Mouse (Mus musculus) forebrain, embryonic 16.5 days (tissue): ENCODE data around the gene Elmsan1. TPM values are rescaled to one million over a fixed set of nuclear protein-coding genes. Genes with fewer than 3 reads are reported as not detected.
"Not testable (repeated sequence)": the region's sequence is repeated elsewhere in the genome, so short reads cannot be mapped to it uniquely, and the experiment has no call there.

ENCODE experiments used
- ATAC-seq: fragments of 200-750 bp; cut with Nextera tagmentation; 2 replicates; pipeline ENCODE4 v1.8.0; 2017; ENCODE audit warnings: mild to moderate bottlenecking, moderate library complexity
- H3K27ac ChIP-seq: fragments of 300-500 bp; sonication (generic); 2 replicates; pipeline ENCODE4 v1.5.1; 2014; ENCODE audit warnings: low read length, control low read depth
- H3K27me3 ChIP-seq: fragments of 300-500 bp; sonication (generic); replicated peaks from 2 replicates; pipeline ENCODE4 v1.6.1; 2014; ENCODE audit warnings: low read length; ENCODE audit not compliant: control insufficient read depth, insufficient read depth
- H3K36me3 ChIP-seq: fragments of 300-500 bp; sonication (generic); 2 replicates; pipeline ENCODE4 v1.6.1; 2014; ENCODE audit not compliant: control insufficient read depth, insufficient read depth
- H3K4me1 ChIP-seq: fragments of 300-500 bp; sonication (generic); replicated peaks from 2 replicates; pipeline ENCODE4 v1.6.1; 2014; ENCODE audit warnings: low read length; ENCODE audit not compliant: control insufficient read depth, insufficient read depth
- H3K4me2 ChIP-seq: fragments of 300-500 bp; sonication (generic); 2 replicates; pipeline ENCODE4 v1.6.1; 2014; ENCODE audit warnings: mild to moderate bottlenecking, low read length, control low read depth
- H3K4me3 ChIP-seq: fragments of 300-500 bp; sonication (generic); replicated peaks from 2 replicates; pipeline ENCODE4 v1.5.1; 2014; ENCODE audit warnings: mild to moderate bottlenecking, low read length, control low read depth
- H3K9ac ChIP-seq: fragments of 300-500 bp; sonication (generic); replicated peaks from 2 replicates; pipeline ENCODE4 v1.6.1; 2014; ENCODE audit warnings: low read depth, low read length, control low read depth
- H3K9me3 ChIP-seq: fragments of 300-500 bp; sonication (generic); 2 replicates; pipeline ENCODE4 v1.6.1; 2016; ENCODE audit warnings: low read length; ENCODE audit not compliant: control insufficient read depth
- WGBS: fragments of 180-500 bp; shearing (Covaris S2); extraction: QIAGEN DNeasy Blood & Tissue Kit; methylation state at CpG from one replicate; pipeline ENCODE4 v1.1.7; 2014; 5-methylcytosine and 5-hydroxymethylcytosine counted together
- polyA plus RNA-seq: library from polyadenylated mRNA; unstranded; fragments of >200 nt; fragmentation: Nextera tagmentation; extraction: Ambion mirVana; gene quantifications from 2 replicates; pipeline ENCODE4 v1.2.1, GENCODE M21; 2015

Gene Elmsan1
- polyA plus RNA-seq, 1 experiment from 2014 or later, result 3.8 TPM

DNA sequence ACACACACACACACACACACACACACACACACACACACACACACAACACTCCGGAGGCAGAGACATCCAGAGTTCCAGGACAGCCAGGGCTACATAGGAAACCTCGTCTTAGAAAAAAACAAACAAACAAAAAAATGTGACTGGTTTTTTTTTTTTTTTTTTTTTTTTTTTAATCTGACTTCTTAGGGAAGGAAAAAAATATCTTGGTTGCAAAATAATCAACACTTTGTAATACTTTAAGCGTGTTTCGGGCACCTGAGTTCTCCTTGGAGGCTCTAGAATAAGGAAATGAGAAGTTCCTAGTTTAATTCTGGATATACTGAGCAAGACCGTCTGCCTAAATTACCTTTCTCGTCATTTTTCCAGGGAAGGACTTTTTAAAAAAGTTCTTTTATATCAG is 105.0 kb downstream of the Elmsan1 start:
- Histone ChIP-seq H3K27ac (no peak overlapping the region), H3K4me3 (peak overlapping the region; percentile 77), H3K36me3 (no peaks in the 10 kb centered on the region), H3K4me1 (peaks cover 9% of the 10 kb centered on the region), H3K4me2 (peak overlapping the region; percentile 83), H3K27me3 (no peaks in the 10 kb centered on the region), H3K9ac (no peak overlapping the region), H3K9me3 (no peaks in the 10 kb centered on the region)
- ATAC-seq, result no peak
- WGBS, result 41% methylated on average over 6 of the region's 6 CpGs

DNA sequence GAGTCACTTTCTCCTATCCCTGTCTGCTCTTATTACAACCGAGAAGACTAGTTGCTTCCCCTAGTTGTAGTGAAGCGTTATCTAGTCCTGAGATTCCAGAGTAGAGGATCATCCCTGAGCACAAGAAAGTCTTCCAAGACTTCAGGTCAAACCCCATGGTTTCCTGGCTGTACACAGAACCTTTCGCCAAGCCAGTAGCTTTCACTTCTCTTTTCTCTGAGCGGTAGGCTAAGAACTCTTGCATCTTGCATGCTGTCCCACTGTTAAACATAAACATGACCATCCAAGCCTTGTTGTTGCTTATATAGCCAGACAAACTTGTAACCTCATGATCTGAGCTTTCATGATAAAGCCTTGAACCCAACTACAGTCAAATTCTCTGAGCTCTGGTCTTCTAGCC is 107.9 kb downstream of the Elmsan1 start:
- no peak for ATAC-seq
- 92% methylated on average over 4 of the region's 4 CpGs for WGBS
- H3K36me3 ChIP-seq, result no peaks in the 10 kb centered on the region
- H3K4me1 ChIP-seq, result peaks cover 9% of the 10 kb centered on the region
- H3K4me3 ChIP-seq, result no peak overlapping the region
- H3K4me2 ChIP-seq, result no peak overlapping the region
- H3K27ac ChIP-seq, result no peak overlapping the region
- H3K27me3 ChIP-seq, result no peaks in the 10 kb centered on the region
- H3K9me3 ChIP-seq, result no peaks in the 10 kb centered on the region
- H3K9ac ChIP-seq, result no peak overlapping the region

DNA sequence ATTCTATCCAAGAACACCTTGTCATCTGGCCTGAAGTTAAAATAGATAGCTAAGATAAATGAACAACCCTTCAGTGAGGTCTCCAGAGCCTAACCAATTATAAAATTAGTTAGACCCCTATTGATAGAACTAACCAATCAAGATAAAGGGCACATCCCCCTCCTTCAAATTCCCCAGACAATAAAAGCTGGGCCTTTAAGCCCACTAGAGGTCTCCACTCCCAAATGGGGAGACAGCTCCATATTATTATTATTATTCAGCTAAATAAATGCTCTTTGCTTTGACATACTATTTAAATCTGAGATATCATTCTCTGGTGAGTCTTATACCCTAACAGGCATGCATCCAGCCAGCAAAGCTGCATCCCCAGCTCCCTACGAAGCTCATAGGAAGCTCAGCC is 108.8 kb downstream of the Elmsan1 start:
- no peak overlapping the region for H3K4me3 ChIP-seq
- H3K27me3 ChIP-seq, result no peaks in the 10 kb centered on the region
- H3K4me2 ChIP-seq, result no peak overlapping the region
- no peaks in the 10 kb centered on the region for H3K9me3 ChIP-seq
- H3K27ac ChIP-seq, result no peak overlapping the region
- peaks cover 5% of the 10 kb centered on the region for H3K4me1 ChIP-seq
- no peak overlapping the region for H3K9ac ChIP-seq
- WGBS, result 75% methylated on average over 1 of the region's 1 CpGs
- ATAC-seq, result no peak
- no peaks in the 10 kb centered on the region for H3K36me3 ChIP-seq

DNA sequence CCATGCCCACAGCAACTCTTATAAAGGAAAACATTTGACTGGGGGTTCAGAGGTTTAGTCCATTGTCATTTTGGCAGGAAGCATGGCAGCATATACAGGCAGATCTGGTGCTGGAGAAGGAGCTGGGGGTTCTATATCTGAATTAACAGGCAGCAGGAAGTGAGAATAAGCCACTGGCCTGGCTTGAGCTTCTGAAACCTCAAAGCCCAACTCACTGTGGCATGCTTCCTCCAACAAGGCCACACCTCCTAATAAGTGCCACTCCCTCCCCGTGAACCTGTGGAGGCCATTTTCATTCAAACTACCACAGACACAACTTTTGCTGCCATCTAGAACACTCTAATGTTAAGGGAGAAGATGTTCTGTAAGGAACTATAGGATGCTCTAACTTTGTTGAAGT is 111.0 kb downstream of the Elmsan1 start:
- ATAC-seq, result no peak
- Histone ChIP-seq H3K4me1 (no peaks in the 10 kb centered on the region), H3K27ac (no peak overlapping the region), H3K9me3 (no peaks in the 10 kb centered on the region), H3K4me2 (no peak overlapping the region), H3K36me3 (no peaks in the 10 kb centered on the region), H3K4me3 (no peak overlapping the region), H3K9ac (no peak overlapping the region), H3K27me3 (no peaks in the 10 kb centered on the region)
- 61% methylated on average over 1 of the region's 1 CpGs for WGBS

DNA sequence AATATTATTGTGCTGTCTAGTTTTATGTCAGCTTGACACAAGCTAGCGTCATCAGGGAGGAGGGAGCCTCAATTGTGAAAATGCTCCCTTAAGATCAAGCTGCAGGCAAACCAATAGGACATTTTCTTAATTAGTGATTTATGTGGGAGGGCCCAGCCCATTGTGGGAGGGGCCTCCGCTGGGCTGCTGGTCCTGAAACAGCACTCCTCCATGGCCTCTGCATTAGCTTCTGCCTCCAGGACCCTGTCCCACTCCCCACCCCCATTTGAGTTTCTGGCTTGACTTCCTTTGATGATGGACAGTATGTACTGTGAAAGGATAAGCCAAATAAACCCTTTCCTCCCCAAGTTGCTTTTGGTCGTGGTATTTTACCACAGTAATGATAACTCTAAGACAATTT is 111.7 kb downstream of the Elmsan1 start:
- Histone ChIP-seq H3K4me2 (no peak overlapping the region), H3K27ac (no peak overlapping the region), H3K27me3 (no peaks in the 10 kb centered on the region), H3K9ac (no peak overlapping the region), H3K4me1 (no peaks in the 10 kb centered on the region), H3K9me3 (no peaks in the 10 kb centered on the region), H3K36me3 (no peaks in the 10 kb centered on the region), H3K4me3 (no peak overlapping the region)
- 74% methylated on average over 3 of the region's 3 CpGs for WGBS
- ATAC-seq, result no peak

DNA sequence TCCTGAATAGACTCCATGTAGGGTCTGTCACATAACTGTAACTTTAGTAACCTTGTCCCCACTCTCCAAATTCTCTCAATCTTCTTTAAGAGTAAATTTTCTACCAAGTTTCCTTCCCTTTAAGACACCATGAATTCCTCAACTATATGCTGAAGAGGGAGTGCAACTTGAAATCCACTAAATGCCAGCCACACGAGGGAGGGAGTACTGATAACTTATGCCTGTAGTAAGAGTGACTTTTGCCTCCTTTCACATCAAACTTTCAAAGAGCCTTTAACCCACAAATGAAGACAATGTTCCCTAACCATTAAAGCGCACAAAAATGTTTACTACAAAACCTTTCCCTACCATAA is 117.2 kb downstream of the Elmsan1 start:
- Histone ChIP-seq H3K4me1 (0 out of 2 replicates have a peak, but pooled peaks cover 2% of the 10 kb centered on the region), H3K27me3 (no peaks in the 10 kb centered on the region), H3K36me3 (no peaks in the 10 kb centered on the region), H3K4me2 (peak overlapping the region; percentile 73), H3K9ac (no peak overlapping the region), H3K9me3 (no peaks in the 10 kb centered on the region), H3K4me3 (peak overlapping the region; percentile 59), H3K27ac (no peak overlapping the region)
- ATAC-seq, result peak; percentile 28; the same call in 1 of the 2 replicates
- WGBS, result 54% methylated on average over 2 of the region's 2 CpGs

DNA sequence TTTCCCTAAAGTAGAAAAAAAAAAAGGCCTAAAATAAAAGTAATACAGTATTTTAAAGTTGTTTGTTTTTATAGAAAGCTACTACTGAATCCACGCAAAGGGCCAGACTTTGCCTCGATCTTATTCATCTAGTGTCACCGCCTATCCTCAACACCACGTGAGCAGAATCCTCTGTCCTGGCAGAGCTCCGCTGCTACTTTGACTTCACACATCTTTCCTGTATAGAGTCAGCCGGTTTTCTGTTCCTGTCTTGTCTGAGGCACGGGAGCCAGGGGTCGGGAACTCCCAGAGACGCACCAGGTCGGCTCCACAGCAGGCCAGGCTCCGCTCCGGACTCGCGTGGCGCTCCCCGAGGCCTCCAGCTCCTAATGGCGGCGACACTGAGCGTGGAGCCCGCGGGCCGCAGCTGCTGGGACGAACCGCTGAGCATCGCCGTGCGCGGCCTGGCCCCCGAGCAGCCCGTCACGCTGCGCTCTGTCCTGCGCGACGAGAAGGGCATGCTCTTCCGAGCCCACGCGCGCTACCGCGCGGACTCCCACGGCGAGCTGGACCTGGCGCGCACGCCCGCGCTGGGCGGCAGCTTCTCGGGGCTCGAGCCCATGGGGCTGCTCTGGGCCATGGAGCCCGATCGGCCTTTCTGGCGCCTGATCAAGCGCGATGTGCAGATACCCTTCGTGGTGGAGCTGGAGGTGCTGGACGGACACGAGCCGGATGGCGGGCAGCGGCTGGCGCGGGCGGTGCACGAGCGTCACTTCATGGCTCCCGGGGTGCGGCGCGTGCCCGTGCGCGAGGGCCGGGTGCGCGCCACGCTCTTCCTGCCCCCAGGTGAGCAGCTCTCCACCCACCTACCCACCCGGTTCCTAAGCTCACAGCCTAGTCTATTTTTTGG is 117.8 kb downstream of the Elmsan1 start, which contains the start of gene Acot6:
Acot6 (plus strand) TSS at position 51 of the 889 bp plus-strand sequence.
- H3K4me2 ChIP-seq, result peak within 1 kb of the TSS; percentile 73
- H3K4me1 ChIP-seq, H3K36me3 ChIP-seq, H3K9me3 ChIP-seq, H3K27me3 ChIP-seq: not testable (repeated sequence)
- H3K4me3 ChIP-seq, result peak within 1 kb of the TSS; percentile 59
- peak; percentile 82 for ATAC-seq
- H3K9ac ChIP-seq, result peak within 1 kb of the TSS; percentile 66
- H3K27ac ChIP-seq, result peak within 1 kb of the TSS; percentile 44; the same call in 1 of the 2 replicates
- WGBS, result under 1% methylated on average over 70 of the region's 80 CpGs

DNA sequence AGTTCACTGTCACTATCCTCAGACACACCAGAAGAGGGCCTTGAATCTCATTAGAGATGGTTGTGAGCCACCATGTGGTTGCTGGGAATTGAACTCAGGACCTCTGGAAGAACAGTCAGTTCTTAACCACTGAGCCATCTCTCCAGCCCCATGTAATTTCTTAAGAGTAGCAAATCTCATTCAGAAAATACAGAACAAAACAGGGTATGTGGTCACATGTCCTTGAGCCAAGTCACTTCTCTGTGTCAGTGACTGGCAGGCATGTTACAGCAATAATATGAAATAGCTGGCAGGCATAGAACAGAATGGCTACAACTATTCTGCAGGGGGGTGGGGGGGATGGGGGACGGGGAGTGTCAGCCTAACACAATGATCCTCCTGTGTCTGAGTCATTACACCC is 118.6 kb downstream of the Elmsan1 start:
- H3K4me3 ChIP-seq, result no peak overlapping the region
- no peak overlapping the region for H3K9ac ChIP-seq

DNA sequence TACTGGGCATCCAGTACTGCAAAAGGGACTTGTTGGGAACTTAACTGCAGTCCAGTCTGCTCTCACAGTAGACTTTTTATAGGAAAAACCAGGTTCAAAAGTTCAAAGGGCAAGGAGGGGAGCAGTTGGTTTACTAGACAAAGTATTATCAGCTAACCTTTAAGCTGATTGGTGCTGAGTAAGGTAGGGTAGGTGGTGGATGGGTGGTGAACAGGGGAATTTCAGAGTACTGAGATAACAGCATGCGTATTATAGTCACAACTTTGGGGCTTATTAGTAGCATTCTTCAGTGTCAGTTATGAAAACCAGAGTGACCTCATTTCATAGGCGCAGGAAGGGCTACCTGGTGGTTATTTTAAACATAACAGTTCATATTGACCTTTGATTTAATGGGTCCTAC is 119.1 kb downstream of the Elmsan1 start:
- Histone ChIP-seq H3K36me3 (no peaks in the 10 kb centered on the region), H3K27ac (no peak overlapping the region), H3K4me1 (0 out of 2 replicates have a peak, but pooled peaks cover 2% of the 10 kb centered on the region), H3K4me2 (no peak overlapping the region), H3K27me3 (no peaks in the 10 kb centered on the region), H3K9ac (no peak overlapping the region), H3K9me3 (no peaks in the 10 kb centered on the region), H3K4me3 (no peak overlapping the region)
- ATAC-seq, result no peak
- WGBS, result 96% methylated on average over 2 of the region's 2 CpGs

More for the DNA sequence above, 118.6 kb downstream of the Elmsan1 start:
- Histone ChIP-seq H3K4me1 (0 out of 2 replicates have a peak, but pooled peaks cover 2% of the 10 kb centered on the region), H3K27ac (no peak overlapping the region), H3K9me3 (no peaks in the 10 kb centered on the region), H3K4me2 (peak overlapping the region; percentile 73), H3K36me3 (no peaks in the 10 kb centered on the region), H3K27me3 (no peaks in the 10 kb centered on the region)
- 32% methylated on average over 1 of the region's 1 CpGs for WGBS
- ATAC-seq, result no peak
